Mouse (Mus musculus) naive thymus-derived CD4-positive, alpha-beta T cell, adult 2 months (primary cell): Measurements from ENCODE around the gene Zfyve26.

Experiments used
- DNase-seq: peaks from one replicate; pipeline ENCODE4 v3.0.0-alpha.2; 2011; ENCODE audit warnings: low read depth

The Zfyve26 gene

GRCm38 (mm10) chr12:79296126-79296816 lies at the start of gene Zfyve26:
Gene Zfyve26 (minus strand): TSS chr12:79296304.
- peak; percentile 92 for DNase-seq

- DNase-seq: no peak
Measured at GRCm38 (mm10) chr12:79341291-79341845, 45.3 kb upstream of the Zfyve26 start.

DNA sequence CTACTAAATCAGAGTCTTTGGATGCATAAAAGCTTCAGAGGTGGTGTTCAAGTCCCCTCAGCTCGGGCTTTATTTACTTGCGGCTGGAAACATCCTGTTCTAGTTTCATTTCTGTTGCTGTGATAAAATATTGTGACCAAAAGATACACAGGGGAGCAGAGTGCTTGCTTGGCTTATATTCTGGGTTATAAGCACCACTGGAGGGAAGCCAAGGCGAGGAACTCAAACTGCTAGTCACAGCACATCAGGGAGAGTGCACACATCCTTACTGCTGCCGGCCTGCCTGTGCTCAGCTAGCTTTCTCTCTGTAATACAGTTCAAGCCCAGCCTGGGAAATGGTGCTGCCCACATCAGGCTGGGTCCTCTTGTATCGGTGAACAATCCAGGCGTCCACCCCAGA lies 44.4 kb upstream of the Zfyve26 start:
- no peak for DNase-seq

- DNase-seq: no peak
Measured at GRCm38 (mm10) chr12:79338791-79339190, 42.7 kb upstream of the Zfyve26 start.

GRCm38 (mm10) chr12:79331722-79332121 lies 35.6 kb upstream of the Zfyve26 start:
- no peak for DNase-seq

DNA sequence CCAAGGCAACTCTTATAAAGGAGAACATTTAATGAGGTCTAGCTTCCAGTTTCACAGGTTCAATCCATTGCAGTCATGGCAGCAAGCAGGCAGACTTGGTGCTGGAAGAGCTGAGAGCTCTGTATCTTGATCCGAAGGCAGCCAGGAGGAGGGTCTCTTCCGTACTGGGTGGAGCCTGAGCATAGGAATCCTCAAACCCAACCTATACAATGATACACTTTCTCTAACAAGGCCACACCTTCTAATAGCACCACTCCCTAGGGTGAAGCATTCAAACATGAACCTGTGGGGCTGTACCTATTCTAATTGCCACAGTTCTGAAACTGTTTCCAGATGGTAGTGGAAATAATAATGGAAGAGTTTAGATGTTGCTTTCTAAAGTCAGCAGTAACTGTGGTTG lies 34.5 kb upstream of the Zfyve26 start:
- no peak for DNase-seq

- no peak for DNase-seq
Measured at GRCm38 (mm10) chr12:79327868-79328267, 31.8 kb upstream of the Zfyve26 start.

GRCm38 (mm10) chr12:79326745-79327144 lies 30.6 kb upstream of the Zfyve26 start:
- DNase-seq: no peak

GRCm38 (mm10) chr12:79326236-79326635 lies 30.1 kb upstream of the Zfyve26 start:
- no peak for DNase-seq

DNA sequence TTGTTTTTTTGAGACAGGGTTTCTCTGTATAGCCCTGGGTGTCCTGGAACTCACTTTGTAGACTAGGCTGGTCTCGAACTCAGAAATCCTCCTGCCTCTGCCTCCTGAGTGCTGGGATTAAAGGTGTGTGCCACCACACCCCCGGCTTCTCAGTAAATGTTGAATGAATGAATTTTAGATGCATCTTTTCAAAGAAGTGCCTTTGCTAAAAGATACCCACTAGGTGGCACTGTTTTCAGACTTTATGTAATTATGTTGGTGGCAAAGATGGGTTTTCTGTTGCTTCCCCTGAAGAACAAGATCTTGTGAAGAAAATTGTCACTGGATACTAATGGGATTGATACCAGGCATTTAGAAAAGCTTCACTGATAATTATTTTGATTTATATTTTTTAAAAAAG lies 26.4 kb upstream of the Zfyve26 start:
- peak; percentile 51 for DNase-seq

- no peak for DNase-seq
Measured at GRCm38 (mm10) chr12:79320895-79321294, 24.8 kb upstream of the Zfyve26 start.

DNA sequence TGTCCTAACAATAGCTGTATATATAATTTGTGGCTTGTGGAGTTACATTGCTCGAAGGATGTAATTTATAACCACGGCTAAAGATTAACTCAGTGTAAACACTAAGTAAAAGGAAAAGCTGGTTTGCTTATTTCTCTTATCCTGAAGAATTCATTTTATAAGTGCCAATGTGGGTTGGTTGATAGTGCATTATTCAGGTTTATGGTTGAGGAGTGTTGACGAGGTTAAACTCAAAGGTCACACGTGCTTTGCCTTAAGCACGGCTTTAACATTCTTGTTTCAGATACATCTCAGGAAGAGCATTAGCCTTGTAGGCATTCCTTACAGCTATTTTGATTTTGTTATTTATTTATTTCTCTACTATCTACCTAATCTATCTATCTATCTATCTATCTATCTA lies 21.2 kb upstream of the Zfyve26 start:
- no peak for DNase-seq

GRCm38 (mm10) chr12:79313721-79314120 lies 17.6 kb upstream of the Zfyve26 start:
- DNase-seq: no peak

DNA sequence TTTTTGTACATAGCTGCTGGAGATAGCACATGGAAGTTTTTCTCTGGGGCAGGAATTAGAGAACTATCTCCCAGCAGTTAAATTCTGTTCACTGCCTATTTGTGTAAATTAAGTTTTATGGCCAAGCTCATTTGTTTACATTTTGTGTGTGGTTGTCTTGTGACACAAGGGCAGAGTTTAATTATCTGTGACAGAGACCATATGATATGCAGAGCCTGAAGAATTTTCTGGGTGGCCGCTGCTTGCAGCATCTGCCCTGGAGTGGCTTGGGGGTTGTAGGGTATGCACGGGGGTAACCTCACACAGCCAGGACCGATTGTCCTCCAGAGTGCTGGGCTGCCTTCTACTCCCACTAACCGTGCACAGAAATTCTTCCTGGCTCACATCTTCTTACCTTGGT lies 9.9 kb upstream of the Zfyve26 start:
- DNase-seq: no peak

DNA sequence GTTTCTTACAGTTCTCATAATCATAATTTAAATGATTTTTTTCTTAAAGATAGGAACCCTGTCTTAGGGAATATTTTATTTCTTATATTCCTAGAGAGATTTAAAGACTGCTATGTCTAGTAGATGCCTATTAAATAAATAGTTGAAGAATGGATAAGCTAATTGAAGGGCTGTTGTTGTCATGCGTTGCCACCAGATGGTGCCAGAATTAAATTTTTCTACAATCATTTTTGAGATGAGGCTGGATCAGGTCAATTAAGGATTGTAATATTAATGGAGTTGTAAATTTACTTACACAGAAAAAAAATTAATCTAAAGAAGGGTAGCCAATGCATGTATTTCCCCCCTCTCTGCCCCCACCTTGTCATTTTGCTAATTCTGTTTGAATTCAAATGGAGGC lies 9.0 kb upstream of the Zfyve26 start:
- DNase-seq: no peak

GRCm38 (mm10) chr12:79301802-79302201 lies 5.7 kb upstream of the Zfyve26 start:
- no peak for DNase-seq

DNA sequence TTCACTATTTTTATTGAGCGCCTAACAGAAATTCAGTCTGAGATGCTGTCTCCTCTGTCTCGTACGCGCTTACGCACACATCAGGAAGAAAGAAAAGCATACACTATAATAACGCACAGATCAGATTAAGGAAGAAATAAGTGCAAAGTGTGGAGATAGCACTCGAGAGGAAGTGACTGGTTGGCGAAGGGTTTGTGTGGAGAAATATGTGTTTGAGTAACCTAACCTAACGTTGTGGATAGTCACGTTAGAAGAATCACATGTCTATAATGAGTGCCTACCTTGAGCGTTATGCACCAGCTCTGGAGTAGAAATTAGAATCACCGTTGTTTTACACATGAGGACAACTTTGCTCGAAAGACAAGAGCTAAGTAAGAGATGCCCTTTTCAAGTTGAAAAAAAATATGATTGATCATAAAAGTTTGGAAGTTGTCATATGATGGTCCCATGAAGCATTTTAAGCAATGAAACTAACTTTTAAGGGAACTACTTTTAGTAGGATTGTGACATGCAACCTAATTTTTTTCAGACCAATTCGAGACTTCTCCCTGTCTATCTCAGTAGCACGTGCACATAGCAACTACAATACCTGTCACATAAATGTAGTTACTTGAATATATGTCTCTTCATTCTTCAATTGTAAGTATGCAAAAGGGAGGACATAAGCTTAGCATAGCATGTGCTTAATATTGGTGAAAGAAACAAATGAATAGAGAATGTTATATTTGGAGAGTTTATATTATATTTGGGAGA lies 2.0 kb upstream of the Zfyve26 start:
- peak; percentile 33 for DNase-seq

GRCm38 (mm10) chr12:79297121-79297576 lies 1.0 kb upstream of the Zfyve26 start, which contains the start of gene Rad51b:
Gene Rad51b (plus strand): TSS chr12:79297282.
- peak; percentile 88 for DNase-seq

DNA sequence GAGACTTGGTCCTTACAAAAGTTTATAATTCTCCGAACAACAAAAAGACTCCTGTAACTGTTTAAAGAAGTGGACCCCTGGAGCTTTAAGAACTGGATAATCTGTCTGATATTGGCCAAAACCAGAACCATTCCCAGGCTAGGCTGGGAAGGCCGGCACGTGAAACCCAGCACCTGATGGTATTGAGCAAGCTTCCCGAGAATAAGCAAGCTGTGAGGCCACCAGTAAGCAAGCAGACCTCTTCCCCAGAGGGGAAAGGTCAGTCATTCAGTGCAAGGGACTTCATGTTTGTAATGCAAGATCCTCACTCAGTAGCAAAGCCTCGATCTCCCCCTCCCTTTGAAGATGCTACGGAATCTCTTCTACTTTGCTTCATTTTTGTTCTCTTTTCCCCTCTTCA lies 3.2 kb downstream of the Zfyve26 start:
- no peak for DNase-seq

- DNase-seq: no peak
Measured at GRCm38 (mm10) chr12:79282595-79282994, 13.5 kb downstream of the Zfyve26 start.

- DNase-seq: no peak
Measured at GRCm38 (mm10) chr12:79279513-79280115, 16.5 kb downstream of the Zfyve26 start.

DNA sequence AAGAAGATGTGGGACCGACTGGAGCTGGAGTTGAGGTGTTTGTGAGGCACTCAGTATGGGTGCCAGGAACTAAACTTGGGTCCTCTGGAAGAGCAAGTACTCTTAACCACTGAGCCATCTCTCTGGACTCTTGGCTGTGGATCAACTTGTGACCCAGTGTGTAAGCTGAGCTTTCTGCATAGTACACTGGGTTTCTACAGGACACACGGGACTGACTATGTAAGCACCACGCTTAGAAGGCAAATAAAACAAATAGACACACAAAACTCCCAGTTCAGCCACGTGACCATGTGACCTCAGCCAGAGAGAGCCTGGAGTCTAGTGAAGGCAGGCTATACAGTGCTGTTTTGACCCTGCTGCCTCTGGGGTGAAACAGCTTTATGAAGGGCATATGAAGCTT lies 23.5 kb downstream of the Zfyve26 start:
- no peak for DNase-seq

- DNase-seq: peak; percentile 19
Measured at GRCm38 (mm10) chr12:79261035-79261434, 35.1 kb downstream of the Zfyve26 start.
